Comparison of ENCODE assay signal across 20 mouse cellular contexts in the genomic region with DNA sequence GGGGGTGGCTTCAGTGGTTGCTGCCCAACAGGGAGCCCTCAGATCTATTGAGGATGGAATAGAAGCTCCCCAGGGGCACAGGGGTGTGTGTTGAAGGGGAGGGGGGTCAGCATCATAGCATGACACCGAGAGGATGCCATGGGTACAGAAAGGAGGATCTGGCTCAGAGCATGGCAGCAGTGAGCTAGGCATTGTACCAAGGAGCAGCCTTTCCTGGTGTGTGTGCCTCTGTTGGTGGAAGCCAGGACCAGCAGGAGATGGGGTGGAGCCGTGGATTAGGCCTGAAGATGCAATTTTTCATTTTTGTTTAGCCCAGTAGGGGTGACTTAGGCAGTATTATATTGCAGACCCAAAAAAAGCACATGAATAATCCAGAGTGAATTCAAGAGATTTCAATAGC. TPM values are rescaled to one million over a fixed set of nuclear protein-coding genes. Genes with fewer than 3 reads are reported as not detected.
A peak's percentile ranks its signal among the peaks of the same experiment; 100 is the strongest.
DNase-seq lines count a peak whose midpoint lies in the region; ATAC-seq and TF ChIP-seq lines count a peak whose summit lies in the region.
"Had no signal": no experiment of that assay in that cellular context is flagged by ENCODE, and none has a peak within 500 bp of the region (broad histone marks: within the 10 kb centered on the region; RNA-seq: fewer than 3 reads in every experiment).

No protein-coding gene starts in this region.

- peak; percentile 44; the same call in 1 of the 2 replicates for TF ChIP-seq CTCF in cerebellum, adult 2 months (IDR thresholded peaks at IDR 0.05; ENCODE audit: borderline replicate concordance, insufficient read depth, low read depth, low read length)

- intact Hi-C loops in heart, postnatal 36 days (cut with DNase I): no loop called here

- no peaks in the 10 kb centered on the region for H3K36me3 ChIP-seq in forebrain, embryonic 16.5 days (ENCODE audit: control insufficient read depth, insufficient read depth)
- H3K36me3 ChIP-seq in forebrain, embryonic 13.5 days (ENCODE audit: poor library complexity, severe bottlenecking): no peaks in the 10 kb centered on the region
- no peaks in the 10 kb centered on the region for H3K36me3 ChIP-seq in midbrain, embryonic 13.5 days
- H3K36me3 ChIP-seq in midbrain, embryonic 11.5 days (ENCODE audit: control insufficient read depth, insufficient read depth, low read length): no peaks in the 10 kb centered on the region
- no peaks in the 10 kb centered on the region for H3K36me3 ChIP-seq in hindbrain, embryonic 16.5 days (ENCODE audit: control insufficient read depth, insufficient read depth, low read length)
- H3K36me3 ChIP-seq: embryonic facial prominence, embryonic 15.5 days; heart, embryonic 12.5 days; liver, embryonic 15.5 days had no signal

- H3K4me1 ChIP-seq in forebrain, embryonic 16.5 days (replicated peaks; ENCODE audit: control insufficient read depth, insufficient read depth, low read length): peaks cover 25% of the 10 kb centered on the region
- peaks cover 16% of the 10 kb centered on the region for H3K4me1 ChIP-seq in forebrain, embryonic 13.5 days
- peaks cover 47% of the 10 kb centered on the region for H3K4me1 ChIP-seq in midbrain, embryonic 13.5 days (replicated peaks)
- H3K4me1 ChIP-seq in midbrain, embryonic 11.5 days (ENCODE audit: control insufficient read depth, insufficient read depth, low read length): no peaks in the 10 kb centered on the region
- H3K4me1 ChIP-seq in cerebellum, adult 2 months (ENCODE audit: control insufficient read depth, insufficient read depth, low read length): peaks cover 42% of the 10 kb centered on the region
- H3K4me1 ChIP-seq in hindbrain, embryonic 16.5 days (ENCODE audit: control insufficient read depth, insufficient read depth, low read depth, low read length): peaks cover 15% of the 10 kb centered on the region
- H3K4me1 ChIP-seq: heart, embryonic 12.5 days; liver, embryonic 15.5 days had no signal

- ATAC-seq in forebrain, embryonic 16.5 days: no peak
- ATAC-seq in forebrain, embryonic 13.5 days: no peak
- ATAC-seq in midbrain, embryonic 13.5 days: no peak
- ATAC-seq in midbrain, embryonic 11.5 days (ENCODE audit: low FRiP score): no peak
- no peak for ATAC-seq in hindbrain, embryonic 16.5 days
- ATAC-seq: forebrain, embryonic 14.5 days had no signal

- WGBS in forebrain, embryonic 16.5 days: 16% methylated on average over 2 of the region's 2 CpGs
- WGBS in forebrain, embryonic 13.5 days: 9% methylated on average over 2 of the region's 2 CpGs
- WGBS in midbrain, embryonic 13.5 days: 24% methylated on average over 2 of the region's 2 CpGs
- WGBS in midbrain, embryonic 11.5 days: 22% methylated on average over 2 of the region's 2 CpGs
- 5% methylated on average over 2 of the region's 2 CpGs for WGBS in cerebellum, adult 2 months
- WGBS in hindbrain, embryonic 16.5 days: 19% methylated on average over 2 of the region's 2 CpGs

- 0 out of 2 replicates have a peak, but pooled peaks cover 3% of the 10 kb centered on the region for H3K27me3 ChIP-seq in forebrain, embryonic 16.5 days (replicated peaks; ENCODE audit: control insufficient read depth, insufficient read depth, low read length)
- peaks cover 46% of the 10 kb centered on the region for H3K27me3 ChIP-seq in forebrain, embryonic 13.5 days
- H3K27me3 ChIP-seq in midbrain, embryonic 13.5 days: peaks cover 47% of the 10 kb centered on the region
- H3K27me3 ChIP-seq in midbrain, embryonic 11.5 days (ENCODE audit: control insufficient read depth, insufficient read depth, low read length): peaks cover 15% of the 10 kb centered on the region
- no peaks in the 10 kb centered on the region for H3K27me3 ChIP-seq in cerebellum, adult 2 months (ENCODE audit: control insufficient read depth, insufficient read depth, low read length)
- no peaks in the 10 kb centered on the region for H3K27me3 ChIP-seq in hindbrain, embryonic 16.5 days (replicated peaks; ENCODE audit: control insufficient read depth, insufficient read depth, low read length)

- peak overlapping the region; percentile 31 for H3K4me2 ChIP-seq in forebrain, embryonic 16.5 days (ENCODE audit: low read length)
- no peak overlapping the region for H3K4me2 ChIP-seq in forebrain, embryonic 13.5 days
- H3K4me2 ChIP-seq in midbrain, embryonic 13.5 days (replicated peaks): peak overlapping the region; percentile 3; the same call in 1 of the 2 replicates
- no peak overlapping the region for H3K4me2 ChIP-seq in midbrain, embryonic 11.5 days
- H3K4me2 ChIP-seq in hindbrain, embryonic 16.5 days (ENCODE audit: low read length): peak overlapping the region; percentile 22; the same call in 1 of the 2 replicates
- H3K4me2 ChIP-seq: embryonic facial prominence, embryonic 15.5 days; heart, embryonic 12.5 days; liver, embryonic 15.5 days had no signal

- H3K4me3 ChIP-seq in forebrain, embryonic 16.5 days (replicated peaks; ENCODE audit: low read length): no peak overlapping the region
- no peak overlapping the region for H3K4me3 ChIP-seq in forebrain, embryonic 13.5 days
- H3K4me3 ChIP-seq in midbrain, embryonic 13.5 days (replicated peaks): no peak overlapping the region
- no peak overlapping the region for H3K4me3 ChIP-seq in midbrain, embryonic 11.5 days (ENCODE audit: low read depth, low read length)
- H3K4me3 ChIP-seq in cerebellum, adult 2 months (replicated peaks; ENCODE audit: insufficient read depth, low read depth, low read length): no peak overlapping the region
- no peak overlapping the region for H3K4me3 ChIP-seq in hindbrain, embryonic 16.5 days (ENCODE audit: low read length)
- H3K4me3 ChIP-seq: embryonic facial prominence, embryonic 15.5 days; heart, embryonic 12.5 days; liver, embryonic 15.5 days had no signal

- H3K27ac ChIP-seq in forebrain, embryonic 16.5 days (ENCODE audit: low read length): no peak overlapping the region
- no peak overlapping the region for H3K27ac ChIP-seq in forebrain, embryonic 13.5 days
- H3K27ac ChIP-seq in midbrain, embryonic 13.5 days: no peak overlapping the region
- no peak overlapping the region for H3K27ac ChIP-seq in midbrain, embryonic 11.5 days (ENCODE audit: low read depth, low read length)
- H3K27ac ChIP-seq in cerebellum, adult 2 months (ENCODE audit: insufficient read depth, low read length): 0 out of 2 replicates have a peak overlapping the region, but pooled peaks have one; percentile 1
- no peak overlapping the region for H3K27ac ChIP-seq in hindbrain, embryonic 16.5 days (ENCODE audit: low read depth, low read length)
- H3K27ac ChIP-seq: embryonic facial prominence, embryonic 15.5 days; liver, embryonic 15.5 days; stomach, postnatal 0 days had no signal

- no peaks in the 10 kb centered on the region for H3K9me3 ChIP-seq in forebrain, embryonic 16.5 days (ENCODE audit: control insufficient read depth, low read length)
- H3K9me3 ChIP-seq in forebrain, embryonic 13.5 days (replicated peaks): no peaks in the 10 kb centered on the region
- H3K9me3 ChIP-seq in midbrain, embryonic 13.5 days: no peaks in the 10 kb centered on the region
- no peaks in the 10 kb centered on the region for H3K9me3 ChIP-seq in midbrain, embryonic 11.5 days (ENCODE audit: control insufficient read depth, low read length)
- H3K9me3 ChIP-seq in hindbrain, embryonic 16.5 days (ENCODE audit: control insufficient read depth, low read length): no peaks in the 10 kb centered on the region
- H3K9me3 ChIP-seq: embryonic facial prominence, embryonic 15.5 days; heart, embryonic 12.5 days; liver, embryonic 15.5 days had no signal

- no peak for TF ChIP-seq POLR2A in cerebellum, adult 2 months (IDR thresholded peaks at IDR 0.05; ENCODE audit: borderline replicate concordance, insufficient read depth, low read length)

- H3K9ac ChIP-seq in forebrain, embryonic 16.5 days (replicated peaks; ENCODE audit: low read depth, low read length): no peak overlapping the region
- H3K9ac ChIP-seq in forebrain, embryonic 13.5 days: no peak overlapping the region
- H3K9ac ChIP-seq in midbrain, embryonic 13.5 days (replicated peaks): 0 out of 2 replicates have a peak overlapping the region, but pooled peaks have one; percentile 10
- H3K9ac ChIP-seq in midbrain, embryonic 11.5 days (ENCODE audit: low read length): no peak overlapping the region
- H3K9ac ChIP-seq in hindbrain, embryonic 16.5 days (ENCODE audit: low read depth, low read length): no peak overlapping the region
- H3K9ac ChIP-seq: embryonic facial prominence, embryonic 15.5 days; heart, embryonic 12.5 days; liver, embryonic 15.5 days had no signal

- no peak for DNase-seq in midbrain, embryonic 11.5 days (ENCODE audit: low spot score, missing footprints)
- peak; percentile 71 to 86 for DNase-seq in cerebellum, adult 2 months
- DNase-seq in heart, postnatal 36 days: no peak
- no peak for DNase-seq in right cerebral cortex, postnatal 10 days (ENCODE audit: low spot score in 2 of 2)
- DNase-seq: adrenal gland, adult 8-10 months; heart, postnatal 4 days; kidney, adult 18-20 months; kidney, postnatal 25 days; layer of hippocampus, adult 9-11 months; lung, postnatal 10 days; right cerebral cortex, postnatal 14 days had no signal

RNA-seq across cellular contexts. Expression of gene Kirrel3, which starts 7.9 kb away (rescaled TPM):
- 48.8 and 62.7 TPM in 2 replicates for polyA plus RNA-seq in forebrain, embryonic 16.5 days (2015; fragmentation: Nextera tagmentation; extraction: Ambion mirVana)
- 17.1 and 23.2 TPM in 2 replicates for polyA plus RNA-seq in forebrain, embryonic 13.5 days (2015; fragmentation: Nextera tagmentation; extraction: Ambion mirVana)
- 24.0 and 30.0 TPM in 2 replicates for polyA plus RNA-seq in midbrain, embryonic 13.5 days (2015; fragmentation: Nextera tagmentation; extraction: Ambion mirVana)
- 6.0 and 6.9 TPM in 2 replicates for polyA plus RNA-seq in midbrain, embryonic 11.5 days (2014; fragmentation: Nextera tagmentation; extraction: Ambion mirVana)
- polyA plus RNA-seq in cerebellum, adult 2 months (2012; rRNA removed): 63.5 and 71.9 TPM in 2 replicates
- 47.2 and 48.9 TPM in 2 replicates for polyA plus RNA-seq in hindbrain, embryonic 16.5 days (2015; fragmentation: Nextera tagmentation; extraction: Ambion mirVana)
- total RNA-seq in heart, postnatal 36 days (2021): under 1 TPM; 0.53 to 0.60 TPM

Comparison
In these comparisons a context has a peak if more than half of its experiments do, and no peak if none do; other contexts are left out.
1. H3K4me2 ChIP-seq: peak in forebrain, embryonic 16.5 days (single experiment), midbrain, embryonic 13.5 days (single experiment) and hindbrain, embryonic 16.5 days (single experiment); none in forebrain, embryonic 13.5 days (single experiment) and midbrain, embryonic 11.5 days (single experiment).
2. DNase-seq: peak in cerebellum, adult 2 months (2 of 2); none in midbrain, embryonic 11.5 days (single experiment), heart, postnatal 36 days (0 of 2) and right cerebral cortex, postnatal 10 days (0 of 2).